Mouse (Mus musculus): Measurements from ENCODE around the gene Macrod1.

Macrod1 gene

GRCm38 (mm10) chr19:7205326-7205725, 148.7 kb downstream of the Macrod1 start:
- DNase-seq: no peak

DNA sequence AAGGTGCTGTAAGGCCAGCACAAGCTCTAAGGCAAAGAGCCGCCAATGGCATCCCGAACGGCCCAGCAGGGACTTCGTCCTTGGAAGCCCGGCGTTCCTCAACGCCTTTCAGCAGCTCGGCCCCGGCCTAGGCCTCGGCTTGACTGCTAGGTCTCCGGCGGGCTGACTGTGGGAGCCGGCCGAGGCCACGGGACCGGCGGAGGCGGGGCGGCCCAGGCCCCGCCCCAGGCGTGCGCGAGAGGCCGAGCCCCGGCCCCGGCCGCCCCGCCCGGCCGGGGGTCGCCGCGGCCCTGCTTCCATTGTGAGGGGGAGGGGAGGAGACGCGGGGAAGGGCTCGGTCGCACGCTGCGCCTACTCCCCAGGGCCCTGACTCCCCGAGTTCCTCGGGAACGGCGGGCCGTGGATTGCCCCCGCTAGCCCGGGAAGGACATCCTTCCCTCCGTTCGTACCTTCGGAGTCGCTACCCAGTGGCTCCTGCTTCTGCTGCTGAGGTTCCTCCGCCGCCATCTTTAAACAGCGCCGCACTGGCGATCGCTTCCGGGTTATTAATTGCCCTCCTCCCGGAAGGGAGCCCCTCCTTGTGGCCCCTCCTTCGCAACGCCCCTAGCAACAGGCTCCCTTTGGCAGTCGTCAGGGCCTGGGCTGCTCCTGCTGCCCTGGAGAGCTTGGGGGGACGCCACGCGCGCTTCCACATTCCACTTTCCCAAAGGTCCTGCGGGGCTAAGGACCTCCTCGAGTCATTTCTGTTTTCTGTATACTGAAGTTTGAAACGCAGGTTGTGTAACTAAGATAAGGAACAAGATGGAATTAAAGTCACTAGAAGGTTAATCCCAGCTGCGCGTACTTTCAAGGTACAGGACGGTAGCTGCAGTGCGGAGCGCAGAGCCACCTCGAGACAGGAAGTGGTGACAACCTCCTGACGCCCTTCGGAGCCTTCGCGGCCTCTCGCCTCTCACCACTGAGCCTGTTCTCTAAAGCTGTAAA, 149.4 kb downstream of the Macrod1 start, which contains the start of gene Otub1:
Otub1 (minus strand) TSS at position 564 of the 984 bp plus-strand sequence.
- DNase-seq: peak; percentile 95

GRCm38 (mm10) chr19:7209907-7210646, 153.5 kb downstream of the Macrod1 start:
- DNase-seq: no peak

DNA sequence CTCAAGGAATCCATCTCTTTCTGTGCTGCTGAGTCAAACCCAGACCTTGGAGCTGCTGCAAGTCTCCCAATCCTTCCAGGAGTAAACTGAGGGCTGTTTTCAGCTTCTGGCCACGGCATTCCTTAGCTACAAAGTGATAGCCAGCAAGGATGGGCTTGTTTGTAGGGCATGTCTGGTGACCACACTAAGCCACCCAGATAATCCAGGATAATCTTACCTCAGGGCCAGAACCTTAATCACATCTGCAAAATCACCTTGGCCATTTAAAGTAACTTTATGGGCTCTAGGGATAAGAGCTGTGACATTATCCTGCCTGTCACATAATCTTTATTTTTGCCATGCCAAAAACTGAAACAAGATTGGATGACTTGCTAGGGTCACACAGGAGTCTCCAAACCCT, 155.6 kb downstream of the Macrod1 start:
- DNase-seq: no peak

DNA sequence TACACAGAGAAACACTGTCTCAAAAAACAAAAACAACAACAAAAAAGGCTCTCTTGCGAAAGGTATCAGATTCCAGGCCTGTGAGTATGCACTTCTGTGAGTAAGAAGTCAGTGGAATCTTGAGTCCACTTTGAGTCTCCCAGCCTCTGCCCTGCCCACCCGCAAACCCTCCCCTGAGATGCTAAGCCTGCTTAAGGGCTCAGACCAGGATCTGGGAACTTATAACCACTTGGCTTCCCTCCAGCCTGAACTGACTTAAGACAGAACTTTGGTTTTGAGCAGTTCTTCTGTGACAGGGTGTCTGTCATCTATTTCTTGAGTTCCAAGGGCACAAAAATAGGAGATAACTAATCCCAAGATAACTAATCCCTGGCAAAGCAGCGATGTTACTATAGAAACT, 156.4 kb downstream of the Macrod1 start:
- DNase-seq: no peak

DNA sequence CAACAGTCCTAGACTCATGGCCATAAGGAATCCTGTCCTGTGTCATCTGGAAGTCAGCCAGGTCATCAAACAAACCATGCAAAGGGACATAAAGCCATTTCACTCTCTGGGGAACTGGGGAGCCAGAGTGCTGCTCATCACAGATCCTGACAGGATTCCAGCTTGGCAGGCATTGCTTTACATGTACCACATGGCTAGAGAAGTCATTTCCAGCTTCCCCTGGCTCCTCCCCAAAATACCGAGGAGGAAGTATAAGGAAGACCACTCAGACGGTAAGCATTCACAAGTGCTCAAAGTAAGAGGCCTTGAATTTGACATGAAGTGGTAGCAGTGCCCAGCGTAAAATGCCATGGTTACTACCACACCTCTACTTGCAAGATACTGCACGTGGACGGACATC, 157.9 kb downstream of the Macrod1 start:
- no peak for DNase-seq

GRCm38 (mm10) chr19:7217162-7217925, 160.7 kb downstream of the Macrod1 start, which contains the start of gene Cox8a:
TSS of gene Cox8a (minus strand) at chr19:7217616.
- DNase-seq: peak; percentile 96

DNA sequence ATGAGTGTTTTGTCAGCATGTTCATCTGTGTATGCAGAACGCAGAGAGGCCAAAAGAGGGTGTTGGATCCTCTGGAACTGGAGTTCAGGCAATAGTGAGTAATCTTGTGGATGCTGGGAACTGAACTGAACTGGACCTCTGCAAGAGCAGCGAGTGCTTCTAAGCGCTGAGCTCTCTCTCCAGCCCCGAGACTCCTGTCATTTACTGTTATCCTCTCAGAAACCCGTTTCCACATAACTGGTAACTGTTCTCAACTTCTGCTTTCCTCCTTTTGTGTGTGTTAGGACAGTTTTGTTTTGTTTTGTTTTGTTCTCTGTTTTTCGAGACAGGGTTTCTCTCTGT, 161.3 kb downstream of the Macrod1 start:
- no peak for DNase-seq

- DNase-seq: no peak
These were observed 162.1 kb downstream of the Macrod1 start for GRCm38 (mm10) chr19:7218753-7219152.

GRCm38 (mm10) chr19:7222196-7222595, 165.6 kb downstream of the Macrod1 start:
- no peak for DNase-seq

- DNase-seq: no peak
These were observed 166.9 kb downstream of the Macrod1 start for GRCm38 (mm10) chr19:7223488-7223887.

- no peak for DNase-seq
These were observed 167.6 kb downstream of the Macrod1 start for GRCm38 (mm10) chr19:7224253-7224652.

GRCm38 (mm10) chr19:7225096-7225690, 168.6 kb downstream of the Macrod1 start:
- DNase-seq: peak; percentile 42

- DNase-seq: peak; percentile 52
These were observed 169.9 kb downstream of the Macrod1 start for GRCm38 (mm10) chr19:7226511-7226914.

DNA sequence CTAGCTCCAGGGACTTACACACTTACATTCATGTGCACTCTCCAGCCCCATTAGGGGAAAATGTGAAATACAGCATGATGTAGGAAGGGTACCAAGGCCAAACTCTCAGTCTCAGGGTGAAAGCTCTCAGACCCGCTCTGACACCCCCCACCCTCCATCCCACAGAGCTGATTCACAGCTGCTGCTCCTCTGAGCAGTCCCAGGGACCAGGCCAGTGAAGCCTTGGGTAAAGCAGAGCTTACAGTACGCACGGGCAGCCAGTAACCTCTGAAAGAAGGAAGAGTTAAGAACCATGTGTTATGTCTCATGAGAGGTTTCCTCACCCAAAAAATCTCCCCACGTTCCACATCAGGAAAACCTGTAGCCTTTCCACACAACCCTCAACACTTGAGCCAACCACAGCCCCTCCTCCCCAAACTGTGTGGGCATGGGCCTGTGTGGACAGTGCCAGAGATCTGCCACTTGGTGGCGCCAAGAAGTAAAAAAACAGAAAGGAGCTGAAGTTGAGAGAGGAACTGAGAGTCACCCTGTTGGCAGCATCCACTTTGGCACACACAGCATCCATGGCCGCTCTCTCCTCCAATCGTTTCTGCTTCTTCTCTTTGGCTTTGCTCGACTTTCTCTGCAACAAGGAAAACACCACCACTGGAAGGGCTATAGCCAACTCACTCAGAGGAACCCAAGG, 178.1 kb downstream of the Macrod1 start:
- DNase-seq: peak; percentile 76

DNA sequence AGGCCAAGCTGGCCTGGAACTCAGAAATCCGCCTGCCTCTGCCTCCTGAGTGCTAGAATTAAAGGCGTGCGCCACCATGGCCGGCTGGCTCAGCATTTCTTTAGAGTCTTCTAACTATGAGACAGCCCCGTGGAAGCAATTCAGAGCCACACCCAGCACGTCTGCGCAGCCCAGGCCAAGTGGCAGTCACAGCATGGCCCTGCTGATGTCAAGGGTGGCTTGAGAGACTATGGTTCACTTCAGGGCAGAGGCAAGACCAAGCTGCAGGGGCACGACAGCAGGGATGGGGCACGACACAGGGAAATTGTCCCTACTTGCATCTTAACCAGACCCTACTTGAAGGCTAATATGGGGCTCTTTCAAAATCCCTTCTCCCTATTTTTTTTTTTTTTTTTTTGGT, 178.9 kb downstream of the Macrod1 start:
- no peak for DNase-seq

DNA sequence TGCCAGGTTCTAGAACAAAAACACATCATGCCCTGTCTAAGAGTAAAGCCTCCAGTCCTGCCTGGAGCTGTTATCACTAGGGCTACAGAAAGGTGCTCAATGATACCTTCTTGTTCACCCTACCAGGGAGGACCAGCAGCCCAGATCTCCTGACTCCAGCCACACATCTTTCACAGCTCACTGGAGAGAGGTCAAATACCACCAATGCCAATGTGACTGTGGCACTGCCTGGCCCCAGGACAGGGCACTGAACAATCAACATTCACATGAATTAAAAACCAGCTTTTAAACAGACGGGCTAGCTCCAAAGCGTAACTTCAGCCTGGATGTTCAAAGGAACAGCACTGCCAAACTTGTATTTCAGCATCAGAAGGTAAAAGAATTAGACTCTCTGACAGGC, 179.4 kb downstream of the Macrod1 start:
- DNase-seq: no peak

- no peak for DNase-seq
These were observed 180.1 kb downstream of the Macrod1 start for GRCm38 (mm10) chr19:7236742-7237141.

- DNase-seq: no peak
These were observed 183.0 kb downstream of the Macrod1 start for GRCm38 (mm10) chr19:7239574-7239973.

- no peak for DNase-seq
These were observed 183.7 kb downstream of the Macrod1 start for GRCm38 (mm10) chr19:7240291-7240690.

- peak; percentile 94 for DNase-seq
These were observed 184.4 kb downstream of the Macrod1 start, which contains the start of gene Naa40 for GRCm38 (mm10) chr19:7240782-7241690. TSS of gene Naa40 (minus strand) at chr19:7241183.
